Mouse (Mus musculus): ENCODE data around the gene Usp21. TPM values are rescaled to one million over a fixed set of nuclear protein-coding genes. Genes with fewer than 3 reads are reported as not detected.

Gene Usp21
- polyA plus RNA-seq, 1 experiment from 2014 or later: 89.7 TPM

- H3K4me3 ChIP-seq: peak overlapping the region; percentile 22
Measured at GRCm38 (mm10) chr1:171262594-171263130, 25.1 kb downstream of the Usp21 start.

GRCm38 (mm10) chr1:171260316-171260715 lies 27.5 kb downstream of the Usp21 start:
- Histone ChIP-seq H3K4me3 (no peak overlapping the region), H3K9ac (no peak overlapping the region), H3K9me3 (no peaks in the 10 kb centered on the region), H3K36me3 (no peaks in the 10 kb centered on the region), H3K27ac (peak overlapping the region; percentile 97), H3K27me3 (no peaks in the 10 kb centered on the region), H3K4me1 (peaks cover 38% of the 10 kb centered on the region), H3K4me2 (no peak overlapping the region)
- no peak for ATAC-seq (ENCODE audit: borderline replicate concordance, extremely low read depth, low FRiP score, low TSS enrichment)
- 25% methylated on average over 3 of the region's 3 CpGs for WGBS

More at GRCm38 (mm10) chr1:171262594-171263130, 25.1 kb downstream of the Usp21 start:
- no peaks in the 10 kb centered on the region for H3K27me3 ChIP-seq
- H3K9ac ChIP-seq: peak overlapping the region; percentile 29; the same call in 1 of the 2 replicates
- peak overlapping the region; percentile 55 for H3K4me2 ChIP-seq
- under 1% methylated on average over 8 of the region's 8 CpGs for WGBS
- H3K27ac ChIP-seq: peak overlapping the region; percentile 97
- no peaks in the 10 kb centered on the region for H3K9me3 ChIP-seq
- H3K4me1 ChIP-seq: peaks cover 38% of the 10 kb centered on the region
- no peaks in the 10 kb centered on the region for H3K36me3 ChIP-seq
- ATAC-seq (ENCODE audit: borderline replicate concordance, extremely low read depth, low FRiP score, low TSS enrichment): peak; percentile 86

- Histone ChIP-seq H3K4me1 (peaks cover 35% of the 10 kb centered on the region), H3K27ac (no peak overlapping the region), H3K4me3 (no peak overlapping the region), H3K9ac (no peak overlapping the region), H3K27me3 (no peaks in the 10 kb centered on the region), H3K4me2 (no peak overlapping the region), H3K36me3 (no peaks in the 10 kb centered on the region), H3K9me3 (no peaks in the 10 kb centered on the region)
- 74% methylated on average over 17 of the region's 17 CpGs for WGBS
- no peak for ATAC-seq (ENCODE audit: borderline replicate concordance, extremely low read depth, low FRiP score, low TSS enrichment)
Measured at GRCm38 (mm10) chr1:171258921-171259320, 28.9 kb downstream of the Usp21 start.

- Histone ChIP-seq H3K4me3 (no peak overlapping the region), H3K9ac (no peak overlapping the region), H3K4me2 (no peak overlapping the region), H3K4me1 (peaks cover 31% of the 10 kb centered on the region), H3K9me3 (no peaks in the 10 kb centered on the region), H3K27ac (no peak overlapping the region), H3K36me3 (no peaks in the 10 kb centered on the region), H3K27me3 (no peaks in the 10 kb centered on the region)
- WGBS: 88% methylated on average over 9 of the region's 9 CpGs
- ATAC-seq (ENCODE audit: borderline replicate concordance, extremely low read depth, low FRiP score, low TSS enrichment): no peak
Measured at GRCm38 (mm10) chr1:171257781-171258180, 30.0 kb downstream of the Usp21 start.

GRCm38 (mm10) chr1:171256937-171257548 lies 30.7 kb downstream of the Usp21 start:
- no peaks in the 10 kb centered on the region for H3K9me3 ChIP-seq
- no peak overlapping the region for H3K27ac ChIP-seq
- peaks cover 31% of the 10 kb centered on the region for H3K4me1 ChIP-seq
- no peak overlapping the region for H3K4me2 ChIP-seq
- ATAC-seq (ENCODE audit: borderline replicate concordance, extremely low read depth, low FRiP score, low TSS enrichment): no peak
- H3K36me3 ChIP-seq: no peaks in the 10 kb centered on the region
- no peaks in the 10 kb centered on the region for H3K27me3 ChIP-seq
- H3K9ac ChIP-seq: no peak overlapping the region
- 55% methylated on average over 15 of the region's 15 CpGs for WGBS
- H3K4me3 ChIP-seq: no peak overlapping the region

GRCm38 (mm10) chr1:171256095-171256818 lies 31.5 kb downstream of the Usp21 start:
- no peaks in the 10 kb centered on the region for H3K36me3 ChIP-seq
- H3K9ac ChIP-seq: no peak overlapping the region
- H3K9me3 ChIP-seq: no peaks in the 10 kb centered on the region
- H3K4me3 ChIP-seq: no peak overlapping the region
- ATAC-seq (ENCODE audit: borderline replicate concordance, extremely low read depth, low FRiP score, low TSS enrichment): no peak
- H3K4me2 ChIP-seq: no peak overlapping the region
- H3K27ac ChIP-seq: no peak overlapping the region
- 87% methylated on average over 24 of the region's 24 CpGs for WGBS
- peaks cover 32% of the 10 kb centered on the region for H3K4me1 ChIP-seq
- H3K27me3 ChIP-seq: no peaks in the 10 kb centered on the region

GRCm38 (mm10) chr1:171252415-171252814 lies 35.4 kb downstream of the Usp21 start:
- Histone ChIP-seq H3K27me3 (0 out of 2 replicates have a peak, but pooled peaks cover 4% of the 10 kb centered on the region), H3K4me2 (peak overlapping the region; percentile 63), H3K27ac (peak overlapping the region; percentile 96), H3K4me1 (peaks cover 50% of the 10 kb centered on the region), H3K4me3 (peak overlapping the region; percentile 33; the same call in 1 of the 2 replicates), H3K9ac (peak overlapping the region; percentile 29), H3K36me3 (no peaks in the 10 kb centered on the region), H3K9me3 (no peaks in the 10 kb centered on the region)
- ATAC-seq (ENCODE audit: borderline replicate concordance, extremely low read depth, low FRiP score, low TSS enrichment): no peak
- 51% methylated on average over 17 of the region's 17 CpGs for WGBS

GRCm38 (mm10) chr1:171251594-171252324 lies 36.0 kb downstream of the Usp21 start:
- H3K27ac ChIP-seq: peak overlapping the region; percentile 96
- H3K4me2 ChIP-seq: peak overlapping the region; percentile 63
- 10% methylated on average over 13 of the region's 13 CpGs for WGBS
- H3K9me3 ChIP-seq: no peaks in the 10 kb centered on the region
- peak overlapping the region; percentile 29 for H3K9ac ChIP-seq
- H3K4me1 ChIP-seq: peaks cover 52% of the 10 kb centered on the region
- 0 out of 2 replicates have a peak, but pooled peaks cover 4% of the 10 kb centered on the region for H3K27me3 ChIP-seq
- peak overlapping the region; percentile 33 for H3K4me3 ChIP-seq
- peak; percentile 11; the same call in 1 of the 2 replicates for ATAC-seq (ENCODE audit: borderline replicate concordance, extremely low read depth, low FRiP score, low TSS enrichment)
- H3K36me3 ChIP-seq: no peaks in the 10 kb centered on the region

- peak within 1 kb of the TSS; percentile 29 for H3K9ac ChIP-seq
- ATAC-seq (ENCODE audit: borderline replicate concordance, extremely low read depth, low FRiP score, low TSS enrichment): no peak
Measured at GRCm38 (mm10) chr1:171250680-171251593, 36.9 kb downstream of the Usp21 start, which contains the start of gene Ndufs2. Gene Ndufs2 (minus strand): TSS chr1:171251388.

GRCm38 (mm10) chr1:171249913-171250600 lies 37.7 kb downstream of the Usp21 start, which contains the start of gene Adamts4:
Gene Adamts4 (plus strand): TSS chr1:171250421.
- peak within 1 kb of the TSS; percentile 29 for H3K9ac ChIP-seq
- peak within 1 kb of the TSS; percentile 96 for H3K27ac ChIP-seq
- peaks cover 66% of the 10 kb centered on the region for H3K4me1 ChIP-seq
- peak; percentile 32; the same call in 1 of the 2 replicates for ATAC-seq (ENCODE audit: borderline replicate concordance, extremely low read depth, low FRiP score, low TSS enrichment)
- H3K27me3 ChIP-seq: 0 out of 2 replicates have a peak, but pooled peaks cover 4% of the 10 kb centered on the region
- 13% methylated on average over 5 of the region's 5 CpGs for WGBS
- peaks cover 1% of the 10 kb centered on the region; the same call in 1 of the 2 replicates for H3K36me3 ChIP-seq
- peak within 1 kb of the TSS; percentile 63 for H3K4me2 ChIP-seq
- H3K9me3 ChIP-seq: no peaks in the 10 kb centered on the region
- H3K4me3 ChIP-seq: peak within 1 kb of the TSS; percentile 33

More at GRCm38 (mm10) chr1:171250680-171251593, 36.9 kb downstream of the Usp21 start, which contains the start of gene Ndufs2:
- no peaks in the 10 kb centered on the region for H3K36me3 ChIP-seq
- peak within 1 kb of the TSS; percentile 33 for H3K4me3 ChIP-seq
- H3K9me3 ChIP-seq: no peaks in the 10 kb centered on the region
- H3K4me1 ChIP-seq: peaks cover 58% of the 10 kb centered on the region
- peak within 1 kb of the TSS; percentile 63 for H3K4me2 ChIP-seq
- H3K27ac ChIP-seq: peak within 1 kb of the TSS; percentile 96
- 22% methylated on average over 26 of the region's 26 CpGs for WGBS
- H3K27me3 ChIP-seq: 0 out of 2 replicates have a peak, but pooled peaks cover 4% of the 10 kb centered on the region
